Mouse (Mus musculus): ENCODE results near the gene Atg101.

DNA sequence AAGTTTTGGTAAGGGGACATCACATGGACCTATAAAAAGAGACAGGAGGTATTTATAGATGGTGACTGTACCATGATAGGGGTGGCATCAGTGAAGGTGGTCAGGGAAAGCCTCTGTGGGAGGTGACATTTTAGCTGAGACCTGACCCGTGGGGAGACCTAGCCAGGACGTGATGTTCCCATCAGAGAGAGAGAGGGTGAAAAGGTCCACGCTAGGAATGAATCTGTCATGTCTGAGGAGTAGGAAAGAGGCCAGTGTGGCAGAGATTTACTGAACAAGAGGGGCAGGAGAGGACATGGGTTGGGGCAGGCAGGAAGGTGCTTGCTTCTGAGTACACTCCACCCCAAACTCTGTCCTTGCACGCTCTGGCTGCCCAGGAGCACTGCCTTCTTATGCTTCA is 19.8 kb downstream of the Atg101 start:
- TF ChIP-seq CTCF (IDR thresholded peaks at IDR 0.05) (no peak), EP300 (IDR thresholded peaks at IDR 0.05) (no peak)
